Mouse (Mus musculus): Measurements from ENCODE around the gene Rnf2.

DNA sequence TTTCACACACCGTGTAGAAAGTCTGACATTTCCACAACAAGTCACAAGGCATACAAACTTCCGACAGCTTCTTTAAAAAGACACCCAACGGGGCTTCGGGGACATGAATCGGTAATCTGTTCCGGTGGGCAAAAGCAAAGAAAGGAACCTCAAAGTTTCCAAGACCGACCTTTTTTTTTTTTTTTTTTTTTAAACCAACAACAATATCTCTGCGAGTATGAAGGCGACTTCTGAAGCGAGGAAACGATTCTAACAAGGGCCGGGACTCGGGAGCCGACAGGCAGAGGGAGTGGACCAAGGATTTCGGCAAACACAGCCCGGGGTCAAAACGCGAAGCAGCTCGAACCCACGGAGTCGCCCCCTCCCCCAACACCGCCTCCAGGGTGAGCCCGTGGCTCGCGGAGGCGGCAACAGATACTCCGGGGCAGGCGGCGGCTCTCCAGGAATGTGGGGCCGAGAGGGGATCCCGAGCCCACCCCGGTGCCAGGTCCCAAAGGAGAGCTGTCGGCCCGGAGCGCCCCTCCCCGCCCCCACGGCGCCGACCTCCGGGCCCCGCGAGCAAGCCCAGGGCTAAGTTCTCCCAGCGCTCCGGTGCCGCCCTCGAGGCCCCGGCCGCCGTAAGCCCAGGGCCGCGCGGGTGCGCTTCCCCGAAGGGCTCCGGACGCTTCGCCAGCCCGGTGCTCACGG, 797 bp downstream of the Rnf2 start:
- no peak for TF ChIP-seq GATA1 (IDR thresholded peaks at IDR 0.05; ENCODE audit: borderline replicate concordance, low read length)
- no peak for TF ChIP-seq FLI1 (IDR thresholded peaks at IDR 0.05; ENCODE audit: low read length)
